Mouse (Mus musculus): Measurements from ENCODE around the gene Ripor3.

GRCm38 (mm10) chr2:168050000-168050942 is 39.9 kb upstream of the Ripor3 start:
- TF ChIP-seq CTCF (IDR thresholded peaks at IDR 0.05; ENCODE audit: borderline replicate concordance, insufficient read depth, low read depth, low read length) (no peak), POLR2A (IDR thresholded peaks at IDR 0.05; ENCODE audit: borderline replicate concordance, insufficient read depth, low read length) (no peak)
